Mouse (Mus musculus) stomach, postnatal 0 days (tissue): ENCODE data around the gene Elfn1. TPM values are rescaled to one million over a fixed set of nuclear protein-coding genes. Genes with fewer than 3 reads are reported as not detected.
A peak's percentile ranks its signal among the peaks of the same experiment; 100 is the strongest.

Source experiments
- ATAC-seq: fragments of 200-750 bp; cut with Nextera tagmentation; 2 replicates; pipeline ENCODE4 v1.8.0; 2017; ENCODE audit not compliant: low FRiP score, low TSS enrichment
- DNase-seq: peaks from one replicate; pipeline ENCODE4 v3.0.0-alpha.2; 2016; ENCODE audit warnings: low spot score
- H3K27ac ChIP-seq: fragments of 300-500 bp; sonication (generic); replicated peaks from 2 replicates; pipeline ENCODE4 v1.5.1; 2014; ENCODE audit warnings: mild to moderate bottlenecking, control low read depth
- H3K27me3 ChIP-seq: fragments of 300-500 bp; sonication (generic); 2 replicates; pipeline ENCODE4 v1.6.1; 2014; ENCODE audit warnings: low read length; ENCODE audit not compliant: control insufficient read depth, insufficient read depth
- H3K36me3 ChIP-seq: fragments of 300-500 bp; sonication (generic); 2 replicates; pipeline ENCODE4 v1.6.1; 2014; ENCODE audit warnings: low read length, mixed read lengths; ENCODE audit not compliant: control insufficient read depth, insufficient read depth
- H3K4me1 ChIP-seq: fragments of 300-500 bp; sonication (generic); replicated peaks from 2 replicates; pipeline ENCODE4 v1.6.1; 2014; ENCODE audit warnings: antibody characterized with exemption; ENCODE audit not compliant: control insufficient read depth, insufficient read depth
- H3K4me2 ChIP-seq: fragments of 300-500 bp; sonication (generic); replicated peaks from 2 replicates; pipeline ENCODE4 v1.6.1; 2014; ENCODE audit warnings: low read depth, mild to moderate bottlenecking, control low read depth, moderate library complexity
- H3K4me3 ChIP-seq: fragments of 300-500 bp; sonication (generic); 2 replicates; pipeline ENCODE4 v1.5.1; 2014; ENCODE audit warnings: low read depth, low read length, control low read depth
- H3K9ac ChIP-seq: fragments of 300-500 bp; sonication (generic); 2 replicates; pipeline ENCODE4 v1.6.1; 2014; ENCODE audit warnings: mild to moderate bottlenecking, low read length, control low read depth, mixed read lengths
- H3K9me3 ChIP-seq: fragments of 300-500 bp; sonication (generic); 2 replicates; pipeline ENCODE4 v1.6.1; 2016; ENCODE audit warnings: low read length; ENCODE audit not compliant: control insufficient read depth
- CTCF ChIP-seq: IDR thresholded peaks from 2 replicates; pipeline ENCODE4 v1.5.1; 2016; ENCODE audit warnings: antibody characterized with exemption, low read depth, mild to moderate bottlenecking, moderate library complexity
- EP300 ChIP-seq: optimal IDR thresholded peaks from 2 replicates; pipeline ENCODE3; 2016; ENCODE audit warnings: antibody characterized with exemption
- WGBS: fragments of 180-500 bp; shearing (Covaris S2); extraction: QIAGEN DNeasy Blood & Tissue Kit; methylation state at CpG from one replicate; pipeline ENCODE4 v1.1.7; 2014; 5-methylcytosine and 5-hydroxymethylcytosine counted together
- polyA plus RNA-seq: library from polyadenylated mRNA; unstranded; fragments of >200 nt; fragmentation: Nextera tagmentation; extraction: Ambion mirVana; gene quantifications from 2 replicates; pipeline ENCODE4 v1.2.1, GENCODE M21; 2015

Elfn1 gene
- polyA plus RNA-seq, 1 experiment from 2014 or later = 0.12 TPM

DNA sequence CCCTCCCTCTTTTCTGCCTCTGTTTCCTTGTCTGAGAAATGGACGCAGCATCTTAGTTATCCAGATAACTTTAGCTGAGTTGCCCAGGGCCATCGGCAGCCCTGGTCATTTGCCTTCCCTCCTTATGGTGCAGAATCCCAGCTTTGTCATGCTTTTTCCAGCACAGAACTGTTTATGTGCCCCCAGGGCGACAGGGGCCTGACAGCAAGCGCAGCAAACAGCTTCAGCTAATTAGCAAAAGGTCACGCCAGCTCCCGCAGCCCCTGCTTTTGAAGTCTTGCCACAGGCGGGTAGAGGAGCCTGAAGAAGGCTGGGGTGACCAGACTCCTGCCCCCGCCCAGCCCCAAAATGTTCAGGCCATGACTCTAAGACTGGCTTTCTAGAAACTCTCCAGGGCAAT lies 41.6 kb downstream of the Elfn1 start:
- H3K36me3 ChIP-seq = no peaks in the 10 kb centered on the region
- 85% methylated on average over 8 of the region's 8 CpGs for WGBS
- H3K4me3 ChIP-seq = no peak overlapping the region
- no peak overlapping the region for H3K9ac ChIP-seq
- TF ChIP-seq CTCF (no peak), EP300 (no peak)
- H3K9me3 ChIP-seq = no peaks in the 10 kb centered on the region
- ATAC-seq (no peak), DNase-seq (no peak)
- no peaks in the 10 kb centered on the region for H3K4me1 ChIP-seq
- no peak overlapping the region for H3K27ac ChIP-seq
- H3K27me3 ChIP-seq = no peaks in the 10 kb centered on the region
- H3K4me2 ChIP-seq = no peak overlapping the region

DNA sequence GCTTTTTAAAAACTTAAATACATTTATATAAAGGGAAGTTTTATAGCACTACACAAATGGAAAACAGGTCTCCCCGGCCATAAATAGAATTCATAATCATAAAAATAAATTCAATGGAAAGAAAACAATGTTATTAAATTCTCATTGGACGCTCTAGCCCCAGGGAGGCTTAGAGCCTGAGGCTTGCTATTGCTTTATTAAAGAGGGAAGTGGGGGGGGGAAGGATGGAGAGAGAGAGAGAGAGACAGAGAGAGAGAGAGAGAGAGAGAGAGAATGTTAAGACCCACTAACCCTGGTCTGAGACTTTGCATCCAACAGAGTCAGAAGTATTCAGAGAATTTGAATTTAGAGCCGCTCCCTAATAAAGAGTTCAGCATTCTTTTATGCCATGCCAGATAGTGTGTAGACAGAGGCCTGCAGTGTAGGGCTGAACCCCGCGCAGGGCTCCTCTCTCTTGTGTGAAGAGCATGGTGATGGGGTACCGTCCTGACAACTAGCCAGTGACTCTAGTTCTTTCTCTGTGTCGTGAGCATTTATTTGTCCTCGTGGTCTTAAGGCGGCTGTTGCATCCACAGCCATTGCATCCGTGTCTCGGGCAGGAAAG lies 42.3 kb downstream of the Elfn1 start:
- H3K4me1 ChIP-seq = no peaks in the 10 kb centered on the region
- no peak overlapping the region for H3K4me2 ChIP-seq
- no peak overlapping the region for H3K27ac ChIP-seq
- 64% methylated on average over 11 of the region's 11 CpGs for WGBS
- DNase-seq = no peak
- H3K9ac ChIP-seq = no peak overlapping the region
- no peak for ATAC-seq
- TF ChIP-seq CTCF (no peak), EP300 (no peak)
- no peak overlapping the region for H3K4me3 ChIP-seq
- H3K36me3 ChIP-seq = no peaks in the 10 kb centered on the region
- no peaks in the 10 kb centered on the region for H3K9me3 ChIP-seq
- no peaks in the 10 kb centered on the region for H3K27me3 ChIP-seq

DNA sequence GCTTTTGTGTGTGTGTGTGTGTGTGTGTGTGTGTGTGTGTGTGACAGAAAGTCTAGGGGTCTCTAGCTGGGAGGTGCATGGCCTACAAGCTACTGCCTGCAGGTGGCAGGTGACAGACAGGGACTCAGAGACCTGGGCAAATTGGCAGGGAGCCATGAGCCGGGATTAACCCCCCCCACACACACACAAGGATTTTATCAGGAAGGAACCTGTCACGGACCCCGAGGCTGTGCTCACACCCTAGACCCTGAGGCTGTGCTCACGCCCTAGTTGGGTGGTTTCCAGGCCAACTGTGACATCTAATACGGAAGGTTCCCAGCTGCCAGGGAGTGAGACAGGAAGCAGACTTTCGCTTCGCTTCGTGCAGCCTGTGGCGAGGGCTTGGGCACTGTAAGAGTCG lies 49.1 kb downstream of the Elfn1 start:
- ATAC-seq (peak; percentile 68), DNase-seq (peak; percentile 60)
- 3% methylated on average over 10 of the region's 10 CpGs for WGBS
- TF ChIP-seq CTCF = peak; percentile 43
- no peak for TF ChIP-seq EP300
- Histone ChIP-seq H3K27ac (no peak overlapping the region), H3K36me3 (no peaks in the 10 kb centered on the region), H3K9ac (no peak overlapping the region), H3K4me1 (peaks cover 3% of the 10 kb centered on the region; the same call in 1 of the 2 replicates), H3K4me3 (peak overlapping the region; percentile 13; the same call in 1 of the 2 replicates), H3K9me3 (no peaks in the 10 kb centered on the region), H3K27me3 (no peaks in the 10 kb centered on the region), H3K4me2 (peak overlapping the region; percentile 29; the same call in 1 of the 2 replicates)

DNA sequence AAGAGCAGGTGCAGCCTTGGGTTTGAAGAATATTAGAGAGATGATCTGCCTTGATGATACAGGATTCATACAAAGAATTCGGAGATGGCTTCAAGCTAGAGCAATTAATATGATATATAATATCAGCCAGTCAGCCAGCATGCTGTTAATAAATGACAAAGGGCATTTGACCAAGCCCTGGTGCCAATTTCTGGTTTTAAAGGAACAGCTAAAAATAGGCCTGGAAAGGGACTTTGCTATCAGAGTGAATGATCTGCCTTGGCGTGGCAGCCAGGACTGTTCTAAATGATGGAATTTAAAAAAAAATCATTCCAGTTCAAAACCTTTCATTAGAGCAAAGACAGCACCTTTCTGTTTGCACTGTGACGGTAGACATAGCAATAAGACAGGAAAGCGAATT lies 52.0 kb downstream of the Elfn1 start:
- TF ChIP-seq EP300 = no peak
- TF ChIP-seq CTCF = no peak
- ATAC-seq = no peak
- H3K4me1 ChIP-seq = peaks cover 3% of the 10 kb centered on the region; the same call in 1 of the 2 replicates
- H3K4me3 ChIP-seq = no peak overlapping the region
- no peak overlapping the region for H3K27ac ChIP-seq
- H3K4me2 ChIP-seq = no peak overlapping the region
- H3K27me3 ChIP-seq = no peaks in the 10 kb centered on the region
- H3K36me3 ChIP-seq = no peaks in the 10 kb centered on the region
- no peaks in the 10 kb centered on the region for H3K9me3 ChIP-seq
- H3K9ac ChIP-seq = no peak overlapping the region
- WGBS = 72% methylated on average over 4 of the region's 4 CpGs
- DNase-seq = no peak

DNA sequence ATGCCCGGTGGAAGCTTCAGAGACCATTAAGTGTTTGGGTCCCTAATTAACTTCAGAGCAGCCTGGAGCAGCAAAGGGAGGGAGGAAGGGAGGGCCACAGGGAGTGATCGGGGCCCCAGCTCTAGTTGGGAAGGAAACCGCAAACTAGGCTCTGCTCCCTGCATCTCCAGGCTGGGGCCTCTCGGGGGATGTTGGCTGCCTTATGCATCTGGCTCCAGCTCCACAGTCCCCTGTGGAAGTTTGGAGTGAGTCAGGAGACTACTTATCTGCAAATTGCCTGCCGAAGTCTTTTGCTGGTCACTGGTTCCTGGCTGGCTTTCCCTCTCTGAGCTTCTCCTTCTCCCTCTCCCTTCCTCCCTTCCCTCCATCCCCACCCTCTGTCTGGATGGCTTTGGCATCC lies 56.6 kb downstream of the Elfn1 start:
- no peak overlapping the region for H3K9ac ChIP-seq
- ATAC-seq = no peak
- H3K9me3 ChIP-seq = no peaks in the 10 kb centered on the region
- no peak overlapping the region for H3K4me2 ChIP-seq
- TF ChIP-seq CTCF = no peak
- no peak overlapping the region for H3K4me3 ChIP-seq
- no peak overlapping the region for H3K27ac ChIP-seq
- H3K36me3 ChIP-seq = no peaks in the 10 kb centered on the region
- no peaks in the 10 kb centered on the region for H3K27me3 ChIP-seq
- no peak for DNase-seq
- WGBS = 40% methylated on average over 5 of the region's 5 CpGs
- H3K4me1 ChIP-seq = no peaks in the 10 kb centered on the region

DNA sequence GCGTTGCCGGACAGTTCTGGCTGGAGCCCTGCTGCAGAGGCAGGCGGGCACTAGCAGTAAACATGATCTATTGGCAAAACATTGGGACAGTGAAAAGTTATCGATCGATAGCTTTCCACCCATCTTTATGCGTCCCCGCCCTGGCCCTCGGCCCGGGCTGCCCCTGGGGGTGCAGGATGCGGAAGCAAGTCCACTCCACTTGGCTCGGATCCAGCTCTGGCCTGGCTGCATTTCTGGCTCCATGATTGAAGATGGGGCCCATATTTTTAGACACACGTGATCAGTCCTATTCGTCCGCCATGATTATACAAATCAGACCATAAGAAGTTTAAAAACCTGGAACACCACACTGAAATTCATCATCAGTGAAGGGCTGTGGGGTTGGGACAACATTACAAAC lies 57.9 kb downstream of the Elfn1 start:
- H3K9me3 ChIP-seq = no peaks in the 10 kb centered on the region
- H3K27ac ChIP-seq = no peak overlapping the region
- H3K4me3 ChIP-seq = no peak overlapping the region
- H3K4me2 ChIP-seq = no peak overlapping the region
- H3K4me1 ChIP-seq = no peaks in the 10 kb centered on the region
- no peaks in the 10 kb centered on the region for H3K36me3 ChIP-seq
- no peak overlapping the region for H3K9ac ChIP-seq
- no peak for TF ChIP-seq EP300
- 71% methylated on average over 14 of the region's 14 CpGs for WGBS
- no peaks in the 10 kb centered on the region for H3K27me3 ChIP-seq
- DNase-seq (no peak), ATAC-seq (no peak)
